Mouse (Mus musculus): Measurements from ENCODE around the gene Agpat4.
"Not testable (repeated sequence)": the region's sequence is repeated elsewhere in the genome, so short reads cannot be mapped to it uniquely, and the experiment has no call there.

Agpat4 gene

GRCm38 (mm10) chr17:12121226-12121794 lies 2.8 kb downstream of the Agpat4 start:
- peak; percentile 10 for DNase-seq (ENCODE audit: extremely low read depth, insufficient read length, low spot score)

- DNase-seq (ENCODE audit: extremely low read depth, insufficient read length, low spot score), result not testable (repeated sequence)
Measured at GRCm38 (mm10) chr17:12122262-12122661, 3.8 kb downstream of the Agpat4 start.

GRCm38 (mm10) chr17:12123168-12123567 lies 4.7 kb downstream of the Agpat4 start:
- DNase-seq (ENCODE audit: extremely low read depth, insufficient read length, low spot score), result no peak

DNA sequence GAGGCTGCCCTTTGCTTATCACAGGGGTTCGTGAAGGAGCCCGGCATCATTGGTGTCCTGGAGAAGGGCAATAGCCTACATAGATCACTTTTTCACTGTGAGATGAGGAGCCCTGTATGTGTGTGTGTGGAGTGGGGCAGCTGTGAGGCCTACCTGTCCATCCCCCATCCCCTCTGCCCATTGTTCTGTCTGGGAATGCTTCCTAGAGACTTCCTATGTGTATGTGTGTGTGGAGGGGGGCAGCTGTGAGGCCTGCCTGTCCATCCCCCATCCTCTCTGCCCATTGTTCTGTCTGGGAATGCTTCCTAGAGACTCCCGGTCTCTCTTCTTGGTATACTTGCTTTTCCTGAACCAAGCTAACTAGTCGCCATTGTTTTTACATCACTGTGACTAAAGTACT lies 8.6 kb downstream of the Agpat4 start:
- no peak for DNase-seq (ENCODE audit: extremely low read depth, insufficient read length, low spot score)

GRCm38 (mm10) chr17:12128976-12129375 lies 10.5 kb downstream of the Agpat4 start:
- DNase-seq (ENCODE audit: extremely low read depth, insufficient read length, low spot score), result no peak

DNA sequence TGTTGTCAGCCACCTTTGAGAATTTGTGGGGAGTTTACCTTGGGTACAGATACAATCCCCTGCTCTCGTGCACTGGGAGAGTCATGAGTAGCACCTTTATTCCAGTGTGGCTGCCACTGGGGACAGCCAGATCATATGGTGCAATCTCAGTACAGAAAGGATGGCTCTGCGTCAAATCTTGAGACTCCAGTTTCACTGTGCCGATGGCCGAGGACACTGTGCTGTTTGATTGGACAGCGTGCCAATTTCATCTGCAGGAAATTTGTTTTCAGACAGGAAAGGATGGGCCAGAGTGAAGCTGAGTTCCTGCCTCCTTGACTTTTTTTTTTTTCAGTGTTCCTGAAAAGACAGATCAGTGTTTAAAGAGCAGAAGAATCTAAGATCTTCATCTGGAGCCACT lies 12.7 kb downstream of the Agpat4 start:
- DNase-seq (ENCODE audit: extremely low read depth, insufficient read length, low spot score), result no peak

GRCm38 (mm10) chr17:12131581-12131980 lies 13.1 kb downstream of the Agpat4 start:
- no peak for DNase-seq (ENCODE audit: extremely low read depth, insufficient read length, low spot score)

DNA sequence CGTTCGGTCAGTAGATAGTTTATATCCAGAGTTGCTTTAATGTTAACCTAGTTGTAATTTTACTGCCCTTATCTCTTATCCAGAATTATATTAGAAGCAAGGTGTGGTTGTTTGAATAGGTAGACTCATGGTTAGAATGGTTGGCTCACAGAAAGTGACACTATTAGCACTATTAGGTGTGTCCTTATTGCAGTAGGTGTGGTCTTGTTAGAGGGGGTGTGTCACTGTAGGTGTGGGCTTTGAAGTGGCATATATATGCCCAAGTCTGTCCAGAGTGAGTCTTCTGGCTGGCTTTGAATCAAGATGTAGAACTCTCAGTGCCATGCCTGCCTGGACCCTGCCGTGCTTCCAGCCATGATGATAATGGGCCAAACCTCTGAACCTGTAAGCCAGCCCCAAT lies 14.4 kb downstream of the Agpat4 start:
- DNase-seq (ENCODE audit: extremely low read depth, insufficient read length, low spot score), result no peak

DNA sequence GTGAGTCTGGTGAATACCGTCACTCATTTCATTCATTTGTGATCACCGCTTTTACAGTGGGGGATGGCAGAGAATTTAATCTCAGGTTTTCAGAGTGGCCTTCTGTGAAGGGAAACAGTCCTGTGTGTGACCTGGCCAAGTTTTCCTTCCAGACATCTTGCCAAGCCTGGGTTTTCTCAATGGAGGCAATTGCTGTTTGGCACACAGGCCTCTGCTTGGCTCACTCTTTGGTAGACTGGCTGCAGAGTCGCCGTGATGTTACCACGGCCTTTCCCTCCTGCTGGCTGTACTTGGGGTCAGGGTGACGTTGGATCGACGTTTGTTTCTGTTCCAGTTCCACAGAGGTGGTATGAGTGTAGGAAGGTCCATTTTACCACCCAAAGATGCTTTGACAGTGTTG lies 15.5 kb downstream of the Agpat4 start:
- no peak for DNase-seq (ENCODE audit: extremely low read depth, insufficient read length, low spot score)

- DNase-seq (ENCODE audit: extremely low read depth, insufficient read length, low spot score), result no peak
Measured at GRCm38 (mm10) chr17:12134975-12135633, 16.6 kb downstream of the Agpat4 start.

- DNase-seq (ENCODE audit: extremely low read depth, insufficient read length, low spot score), result no peak
Measured at GRCm38 (mm10) chr17:12138355-12138754, 19.9 kb downstream of the Agpat4 start.

GRCm38 (mm10) chr17:12143948-12144364 lies 25.5 kb downstream of the Agpat4 start:
- no peak for DNase-seq (ENCODE audit: extremely low read depth, insufficient read length, low spot score)

GRCm38 (mm10) chr17:12146132-12146681 lies 27.7 kb downstream of the Agpat4 start:
- no peak for DNase-seq (ENCODE audit: extremely low read depth, insufficient read length, low spot score)

- no peak for DNase-seq (ENCODE audit: extremely low read depth, insufficient read length, low spot score)
Measured at GRCm38 (mm10) chr17:12147830-12148229, 29.3 kb downstream of the Agpat4 start.

DNA sequence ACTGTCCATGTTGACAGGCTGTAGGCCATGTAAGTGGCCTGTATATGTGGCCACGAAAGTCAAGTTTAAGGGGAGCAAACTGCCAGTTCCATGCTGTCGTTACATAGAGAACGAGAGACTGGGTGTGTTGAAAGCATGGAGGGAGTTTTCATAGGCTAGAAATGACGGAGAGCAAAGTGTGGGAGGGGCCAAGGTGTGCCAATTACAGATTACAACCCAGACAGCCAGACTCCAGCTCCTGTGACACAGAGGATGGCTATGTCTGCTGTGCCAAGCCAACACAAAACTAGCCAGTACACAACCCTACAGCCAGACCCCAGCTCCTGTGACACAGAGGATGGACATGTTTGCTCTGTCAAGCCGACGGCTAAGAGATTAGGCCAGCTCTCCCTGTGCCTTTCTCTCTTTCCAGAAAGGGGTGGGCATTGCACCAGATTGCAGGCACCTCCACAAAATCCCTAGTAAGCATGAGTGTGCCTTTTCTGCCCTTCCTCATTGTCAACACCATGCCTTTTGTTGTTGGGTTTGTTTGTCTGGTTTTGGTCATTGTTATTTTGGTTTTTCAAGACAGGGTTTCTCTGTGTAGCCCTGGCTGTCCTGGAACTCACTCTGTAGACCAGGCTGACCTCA lies 30.8 kb downstream of the Agpat4 start:
- DNase-seq (ENCODE audit: extremely low read depth, insufficient read length, low spot score), result no peak

DNA sequence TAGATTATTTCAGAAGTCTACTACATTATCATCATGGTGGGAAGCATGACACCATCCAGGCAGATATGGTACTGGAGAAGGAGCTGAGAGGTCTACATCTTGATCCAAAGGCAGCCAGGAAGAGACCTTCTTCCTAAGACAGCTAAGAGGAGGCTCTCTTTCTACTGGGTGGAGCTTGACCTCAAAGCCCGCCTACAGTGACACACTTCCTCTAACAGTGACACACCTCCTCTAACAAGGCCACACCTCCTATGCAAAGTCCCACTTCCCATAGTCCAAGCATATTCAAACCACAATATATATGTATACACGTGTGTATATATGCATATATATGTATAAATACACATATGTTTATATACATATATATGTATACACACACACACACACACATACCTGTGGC lies 32.5 kb downstream of the Agpat4 start:
- DNase-seq (ENCODE audit: extremely low read depth, insufficient read length, low spot score), result no peak

DNA sequence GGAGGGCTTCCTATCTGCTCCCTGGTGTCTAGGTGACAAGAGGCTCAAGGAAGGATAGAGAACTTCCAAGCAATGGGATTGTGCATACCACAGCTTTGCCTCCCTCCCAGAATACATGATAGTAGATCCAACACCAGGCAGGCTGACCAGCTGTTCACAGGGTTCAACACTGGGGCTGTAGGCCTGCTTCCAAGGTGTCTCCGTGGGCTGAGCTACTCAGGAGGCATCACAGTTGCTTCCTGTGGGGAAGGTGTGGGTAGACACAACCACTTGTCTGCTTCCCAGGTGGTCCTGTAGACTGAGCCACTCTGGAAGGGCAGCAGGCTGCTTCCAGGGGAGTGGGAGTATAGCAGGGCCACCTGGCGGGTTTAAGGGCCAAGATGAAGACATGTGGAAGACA lies 35.8 kb downstream of the Agpat4 start:
- no peak for DNase-seq (ENCODE audit: extremely low read depth, insufficient read length, low spot score)

DNA sequence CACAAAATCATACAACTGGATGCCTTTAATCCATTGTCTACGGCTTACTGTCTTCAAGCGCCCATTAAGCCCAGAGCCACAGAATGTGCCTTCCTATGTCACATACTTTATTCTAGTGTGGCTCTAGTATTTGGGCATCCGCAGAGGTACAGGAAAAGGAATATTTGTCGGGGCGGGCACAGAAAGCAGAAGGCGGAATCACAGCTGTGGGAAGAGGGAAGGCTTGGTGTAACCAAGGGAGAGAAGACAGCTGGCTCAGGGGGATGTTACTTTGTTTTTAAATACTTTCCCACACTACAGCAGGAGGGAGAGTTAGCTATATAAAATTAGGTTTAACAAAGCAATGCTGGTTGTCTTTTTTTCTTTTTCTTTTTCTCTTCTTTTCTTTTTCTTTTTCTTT lies 36.7 kb downstream of the Agpat4 start:
- no peak for DNase-seq (ENCODE audit: extremely low read depth, insufficient read length, low spot score)

DNA sequence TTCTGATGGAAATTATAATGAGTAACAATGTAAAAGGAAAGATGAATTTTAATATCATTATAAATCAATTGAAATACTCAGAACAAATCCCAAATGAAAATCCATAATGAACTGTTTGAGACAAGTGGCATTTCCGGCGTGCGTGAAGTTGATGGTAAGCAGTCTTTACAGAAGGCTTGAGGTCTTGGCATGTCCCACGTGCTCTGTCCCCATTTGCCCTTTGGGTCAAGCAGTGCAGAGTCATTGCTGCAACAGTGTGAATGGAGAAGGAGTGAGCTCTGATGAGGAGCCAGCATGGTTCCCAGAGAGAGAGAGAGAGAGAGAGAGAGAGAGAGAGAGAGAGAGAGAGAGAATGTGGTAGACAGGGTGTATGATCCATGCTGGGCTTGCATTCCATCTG lies 37.4 kb downstream of the Agpat4 start:
- no peak for DNase-seq (ENCODE audit: extremely low read depth, insufficient read length, low spot score)

DNA sequence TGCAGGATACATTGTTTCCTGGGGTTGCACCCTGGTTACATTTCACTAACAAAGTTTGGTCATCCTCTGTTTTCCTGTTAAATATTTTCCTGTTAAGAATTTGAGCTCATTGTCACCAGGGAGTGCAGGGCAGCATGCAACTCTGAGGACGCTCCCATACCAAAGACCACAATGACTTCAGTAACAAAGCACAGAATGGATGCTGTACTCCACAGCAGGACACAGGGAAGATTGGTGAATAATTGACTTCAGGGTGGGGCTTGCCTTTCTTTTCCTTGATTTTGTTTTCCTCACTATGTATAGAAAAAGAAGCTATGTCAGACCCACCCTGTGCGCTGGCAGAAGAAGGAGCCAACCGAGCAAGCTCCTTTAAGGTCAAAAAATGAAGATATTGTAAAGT lies 38.2 kb downstream of the Agpat4 start:
- DNase-seq (ENCODE audit: extremely low read depth, insufficient read length, low spot score), result no peak

GRCm38 (mm10) chr17:12157203-12157602 lies 38.7 kb downstream of the Agpat4 start:
- no peak for DNase-seq (ENCODE audit: extremely low read depth, insufficient read length, low spot score)

Data from 3134 (cell line).